Mouse (Mus musculus): ENCODE results near the gene Mapk12.

- TF ChIP-seq ZMIZ1 (IDR thresholded peaks at IDR 0.05; ENCODE audit: low read depth, low read length) (no peak), MAZ (IDR thresholded peaks at IDR 0.05; ENCODE audit: low read depth, low read length) (no peak)
Measured at GRCm38 (mm10) chr15:89106073-89106472, 34.4 kb downstream of the Mapk12 start.

All from CH12.LX (cell line).